Mouse (Mus musculus): ENCODE measurements around the gene Oaf. TPM values are rescaled to one million over a fixed set of nuclear protein-coding genes. Genes with fewer than 3 reads are reported as not detected.
A peak's percentile ranks its signal among the peaks of the same experiment; 100 is the strongest.

Gene Oaf
- polyA plus RNA-seq, 1 experiment from 2014 or later: 96.4 TPM

DNA sequence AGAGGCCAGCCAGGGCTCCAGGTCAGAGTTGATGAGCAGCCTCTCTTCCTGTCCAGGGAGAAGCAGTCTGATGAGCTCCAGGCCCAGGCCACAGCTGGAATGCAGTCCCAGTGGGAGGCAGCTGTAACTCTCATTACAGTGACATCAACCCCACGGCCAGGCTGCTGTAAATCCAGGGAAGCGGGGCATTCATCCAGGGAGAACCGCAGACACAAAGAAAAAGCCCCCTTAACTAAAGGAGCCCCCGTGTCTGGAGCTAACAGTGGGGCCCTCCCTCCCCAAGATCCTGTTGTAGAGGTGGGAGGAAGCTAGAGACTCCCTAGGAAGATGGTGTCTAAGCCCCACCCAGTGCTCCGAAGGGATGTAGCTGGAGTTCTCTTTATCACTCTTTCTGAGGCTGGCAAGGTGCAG, 13.6 kb upstream of the Oaf start:
- 12% methylated on average over 5 of the region's 5 CpGs for WGBS
- H3K27me3 ChIP-seq (ENCODE audit: control insufficient read depth, insufficient read depth, low read length): no peaks in the 10 kb centered on the region
- H3K9me3 ChIP-seq (ENCODE audit: control insufficient read depth, low read length): no peaks in the 10 kb centered on the region
- H3K4me1 ChIP-seq (ENCODE audit: control insufficient read depth, insufficient read depth, low read length): peaks cover 46% of the 10 kb centered on the region
- DNase-seq (ENCODE audit: low spot score) (peak; percentile 87), ATAC-seq (ENCODE audit: insufficient number of reproducible peaks, low FRiP score, low TSS enrichment, low read depth) (peak; percentile 77)
- H3K27ac ChIP-seq (replicated peaks; ENCODE audit: low read depth, low read length): peak overlapping the region; percentile 99
- H3K9ac ChIP-seq (ENCODE audit: low read length): peak overlapping the region; percentile 56
- no peaks in the 10 kb centered on the region for H3K36me3 ChIP-seq (ENCODE audit: control insufficient read depth, insufficient read depth, low read length)
- H3K4me2 ChIP-seq (ENCODE audit: low read depth, severe bottlenecking): peak overlapping the region; percentile 36
- no peak overlapping the region for H3K4me3 ChIP-seq (ENCODE audit: low read depth, low read length)

DNA sequence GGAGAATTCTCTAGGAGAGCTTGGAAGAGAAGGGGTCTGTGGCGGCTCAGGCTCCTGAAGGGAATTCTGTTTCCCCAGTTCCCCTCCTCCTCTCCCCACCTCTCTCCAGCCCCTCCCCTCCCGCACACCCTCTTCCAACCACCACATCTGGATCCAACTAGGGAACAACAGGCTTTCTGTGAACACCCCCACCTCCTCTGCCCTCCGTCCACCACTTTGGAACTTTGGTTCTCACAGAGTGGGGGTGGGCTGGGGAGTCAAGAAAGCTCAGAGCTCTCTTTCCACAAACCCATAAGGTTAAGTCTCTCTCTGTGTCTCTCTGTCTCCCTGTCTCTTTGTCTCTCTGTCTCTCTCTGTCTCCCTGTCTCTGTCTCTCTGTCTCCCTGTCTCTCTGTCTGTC, 13.1 kb upstream of the Oaf start:
- peak; percentile 90 for ATAC-seq (ENCODE audit: insufficient number of reproducible peaks, low FRiP score, low TSS enrichment, low read depth)
- DNase-seq (ENCODE audit: low spot score): peak; percentile 89
- Histone ChIP-seq H3K36me3 (ENCODE audit: control insufficient read depth, insufficient read depth, low read length) (no peaks in the 10 kb centered on the region), H3K4me3 (ENCODE audit: low read depth, low read length) (no peak overlapping the region), H3K9ac (ENCODE audit: low read length) (peak overlapping the region; percentile 56), H3K4me1 (ENCODE audit: control insufficient read depth, insufficient read depth, low read length) (peaks cover 46% of the 10 kb centered on the region), H3K27me3 (ENCODE audit: control insufficient read depth, insufficient read depth, low read length) (no peaks in the 10 kb centered on the region), H3K4me2 (ENCODE audit: low read depth, severe bottlenecking) (peak overlapping the region; percentile 36), H3K27ac (replicated peaks; ENCODE audit: low read depth, low read length) (peak overlapping the region; percentile 99), H3K9me3 (ENCODE audit: control insufficient read depth, low read length) (no peaks in the 10 kb centered on the region)
- WGBS: 19% methylated on average over 3 of the region's 3 CpGs

DNA sequence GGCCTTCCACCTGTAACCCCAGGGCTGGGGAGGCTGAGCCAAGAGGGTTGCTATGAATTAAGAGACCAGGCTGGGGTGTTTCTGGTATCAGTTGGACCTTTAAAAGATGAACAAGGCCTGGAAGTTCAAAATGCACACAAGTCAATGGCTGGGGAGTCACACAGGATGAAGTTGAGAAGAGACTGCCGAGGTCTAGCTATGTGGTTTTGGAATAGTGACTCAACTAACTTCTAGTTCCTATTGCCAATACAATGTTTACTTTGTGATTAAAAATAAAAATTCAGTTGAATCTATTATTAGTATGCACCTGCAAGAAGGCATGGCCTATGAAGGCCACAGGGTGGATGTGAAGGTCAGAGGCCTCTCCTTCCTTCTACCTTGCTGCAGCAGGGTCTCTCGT, 12.1 kb upstream of the Oaf start:
- Histone ChIP-seq H3K9me3 (ENCODE audit: control insufficient read depth, low read length) (no peaks in the 10 kb centered on the region), H3K9ac (ENCODE audit: low read length) (no peak overlapping the region), H3K27ac (replicated peaks; ENCODE audit: low read depth, low read length) (peak overlapping the region; percentile 99), H3K36me3 (ENCODE audit: control insufficient read depth, insufficient read depth, low read length) (no peaks in the 10 kb centered on the region), H3K4me3 (ENCODE audit: low read depth, low read length) (no peak overlapping the region), H3K27me3 (ENCODE audit: control insufficient read depth, insufficient read depth, low read length) (no peaks in the 10 kb centered on the region), H3K4me1 (ENCODE audit: control insufficient read depth, insufficient read depth, low read length) (peaks cover 49% of the 10 kb centered on the region), H3K4me2 (ENCODE audit: low read depth, severe bottlenecking) (no peak overlapping the region)
- DNase-seq (ENCODE audit: low spot score): no peak
- WGBS: 75% methylated on average over 2 of the region's 2 CpGs
- ATAC-seq (ENCODE audit: insufficient number of reproducible peaks, low FRiP score, low TSS enrichment, low read depth): no peak

DNA sequence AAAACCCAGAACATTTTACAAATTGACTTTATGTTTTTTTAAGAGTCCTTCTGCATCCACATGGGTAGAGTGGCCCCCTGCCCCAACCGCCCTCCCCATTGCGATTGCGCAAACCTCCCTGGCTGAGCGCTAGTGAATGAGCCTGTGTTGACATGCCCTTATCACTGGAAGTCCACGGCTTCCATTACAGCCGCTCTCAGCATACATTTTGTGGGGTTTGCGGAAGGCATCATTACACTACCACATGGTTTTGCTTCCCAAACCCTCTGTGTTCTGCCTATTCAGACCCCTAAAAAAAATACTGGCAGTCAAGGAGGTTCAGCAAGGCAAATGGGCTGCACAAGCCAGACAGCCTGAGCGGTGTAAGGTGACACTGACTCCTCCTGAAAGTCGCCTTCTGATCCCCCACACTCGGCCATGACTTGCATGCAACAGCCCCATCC, 7.0 kb upstream of the Oaf start:
- ATAC-seq (ENCODE audit: insufficient number of reproducible peaks, low FRiP score, low TSS enrichment, low read depth): peak; percentile 23; the same call in 1 of the 2 replicates
- Histone ChIP-seq H3K27ac (replicated peaks; ENCODE audit: low read depth, low read length) (peak overlapping the region; percentile 38; the same call in 1 of the 2 replicates), H3K9me3 (ENCODE audit: control insufficient read depth, low read length) (no peaks in the 10 kb centered on the region), H3K27me3 (ENCODE audit: control insufficient read depth, insufficient read depth, low read length) (no peaks in the 10 kb centered on the region), H3K9ac (ENCODE audit: low read length) (no peak overlapping the region), H3K4me3 (ENCODE audit: low read depth, low read length) (no peak overlapping the region), H3K4me2 (ENCODE audit: low read depth, severe bottlenecking) (no peak overlapping the region), H3K4me1 (ENCODE audit: control insufficient read depth, insufficient read depth, low read length) (peaks cover 17% of the 10 kb centered on the region), H3K36me3 (ENCODE audit: control insufficient read depth, insufficient read depth, low read length) (no peaks in the 10 kb centered on the region)
- peak; percentile 44 for DNase-seq (ENCODE audit: low spot score)
- WGBS: 29% methylated on average over 10 of the region's 10 CpGs

DNA sequence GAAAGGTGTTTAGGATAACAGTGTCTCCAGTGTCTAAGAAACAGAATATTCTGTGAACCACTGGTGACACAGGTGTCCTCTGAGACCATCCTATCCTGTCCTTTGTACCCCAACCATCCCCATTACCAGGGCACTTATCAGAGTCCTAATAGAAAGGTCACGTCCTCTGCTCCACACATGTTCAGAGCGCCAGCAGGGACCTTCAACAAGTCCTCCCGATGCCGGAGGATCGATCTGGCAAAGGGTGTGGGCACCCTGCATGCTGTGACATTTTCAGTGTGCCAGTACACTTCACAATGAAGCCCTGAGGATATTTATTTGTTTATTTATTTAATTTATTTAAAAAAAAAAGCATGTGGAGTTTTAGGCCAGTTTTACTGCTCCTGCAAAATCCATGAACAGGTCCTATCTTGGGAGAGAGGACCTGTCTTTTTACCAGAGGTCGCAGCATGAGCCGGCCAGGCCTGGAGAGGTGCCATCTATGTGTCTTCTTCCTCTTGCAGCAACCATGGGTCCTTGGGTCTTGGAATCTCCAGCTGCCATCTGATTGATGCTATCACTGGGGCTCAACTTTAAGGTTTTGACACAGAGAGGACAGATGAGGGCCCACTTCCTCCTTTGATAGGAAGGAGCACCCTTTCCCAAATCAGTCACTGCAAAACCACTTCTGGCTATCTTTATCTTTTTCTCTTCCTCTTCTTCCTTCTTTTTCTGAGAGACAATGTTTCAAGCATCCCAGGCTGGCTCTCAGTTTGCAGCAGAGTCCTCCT, 6.3 kb upstream of the Oaf start:
- no peak overlapping the region for H3K4me3 ChIP-seq (ENCODE audit: low read depth, low read length)
- DNase-seq (ENCODE audit: low spot score): no peak
- peaks cover 19% of the 10 kb centered on the region for H3K4me1 ChIP-seq (ENCODE audit: control insufficient read depth, insufficient read depth, low read length)
- H3K9me3 ChIP-seq (ENCODE audit: control insufficient read depth, low read length): no peaks in the 10 kb centered on the region
- no peak for ATAC-seq (ENCODE audit: insufficient number of reproducible peaks, low FRiP score, low TSS enrichment, low read depth)
- no peaks in the 10 kb centered on the region for H3K27me3 ChIP-seq (ENCODE audit: control insufficient read depth, insufficient read depth, low read length)
- H3K9ac ChIP-seq (ENCODE audit: low read length): no peak overlapping the region
- H3K27ac ChIP-seq (replicated peaks; ENCODE audit: low read depth, low read length): peak overlapping the region; percentile 38; the same call in 1 of the 2 replicates
- 83% methylated on average over 7 of the region's 7 CpGs for WGBS
- no peaks in the 10 kb centered on the region for H3K36me3 ChIP-seq (ENCODE audit: control insufficient read depth, insufficient read depth, low read length)
- no peak overlapping the region for H3K4me2 ChIP-seq (ENCODE audit: low read depth, severe bottlenecking)

DNA sequence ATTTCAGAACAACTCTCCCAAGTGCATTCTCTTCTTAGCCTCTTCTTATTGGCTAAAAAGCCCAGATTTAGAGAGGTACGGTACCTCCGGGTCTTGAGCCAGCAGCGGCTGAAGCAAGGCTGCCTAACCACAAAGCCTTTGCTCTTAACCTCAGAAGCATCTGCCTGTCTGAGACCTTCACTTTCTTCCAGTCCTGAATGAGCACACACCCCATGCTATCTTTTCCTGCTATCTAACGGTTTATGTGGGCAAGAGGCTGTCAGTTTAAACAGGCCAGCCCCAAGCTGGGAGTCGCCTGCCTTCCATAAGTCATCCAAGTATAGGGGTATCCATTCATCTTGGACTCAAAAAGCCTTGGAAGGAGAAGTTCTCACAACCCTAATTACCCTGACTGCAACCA, 2.7 kb upstream of the Oaf start:
- H3K27ac ChIP-seq (replicated peaks; ENCODE audit: low read depth, low read length): no peak overlapping the region
- WGBS: 82% methylated on average over 5 of the region's 5 CpGs
- no peaks in the 10 kb centered on the region for H3K9me3 ChIP-seq (ENCODE audit: control insufficient read depth, low read length)
- peaks cover 31% of the 10 kb centered on the region for H3K4me1 ChIP-seq (ENCODE audit: control insufficient read depth, insufficient read depth, low read length)
- H3K4me3 ChIP-seq (ENCODE audit: low read depth, low read length): no peak overlapping the region
- ATAC-seq (ENCODE audit: insufficient number of reproducible peaks, low FRiP score, low TSS enrichment, low read depth) (no peak), DNase-seq (ENCODE audit: low spot score) (no peak)
- no peak overlapping the region for H3K4me2 ChIP-seq (ENCODE audit: low read depth, severe bottlenecking)
- no peaks in the 10 kb centered on the region for H3K27me3 ChIP-seq (ENCODE audit: control insufficient read depth, insufficient read depth, low read length)
- no peaks in the 10 kb centered on the region for H3K36me3 ChIP-seq (ENCODE audit: control insufficient read depth, insufficient read depth, low read length)
- no peak overlapping the region for H3K9ac ChIP-seq (ENCODE audit: low read length)

DNA sequence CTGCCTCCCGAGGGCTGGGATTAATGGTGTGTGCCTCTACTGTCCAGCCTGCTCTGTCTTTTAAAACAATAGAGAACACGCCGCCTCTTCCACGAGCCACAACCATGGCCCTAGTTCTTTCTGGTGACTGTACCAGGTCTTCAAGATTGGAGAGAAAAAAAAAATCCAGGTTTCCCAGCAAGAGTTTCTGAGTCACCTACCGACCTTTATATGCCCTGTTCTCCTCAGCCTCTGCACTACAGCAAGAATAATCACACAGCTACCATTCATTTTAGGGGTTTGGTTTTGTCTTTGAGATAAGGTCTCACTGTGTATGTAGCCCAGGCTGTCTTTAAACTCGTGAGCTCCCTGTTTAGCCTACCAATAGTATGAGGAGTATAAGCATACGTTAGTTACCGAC, 2.3 kb upstream of the Oaf start:
- H3K4me3 ChIP-seq (ENCODE audit: low read depth, low read length): no peak overlapping the region
- no peak for ATAC-seq (ENCODE audit: insufficient number of reproducible peaks, low FRiP score, low TSS enrichment, low read depth)
- H3K4me1 ChIP-seq (ENCODE audit: control insufficient read depth, insufficient read depth, low read length): peaks cover 32% of the 10 kb centered on the region
- no peak overlapping the region for H3K9ac ChIP-seq (ENCODE audit: low read length)
- H3K4me2 ChIP-seq (ENCODE audit: low read depth, severe bottlenecking): no peak overlapping the region
- no peak for DNase-seq (ENCODE audit: low spot score)
- no peaks in the 10 kb centered on the region for H3K36me3 ChIP-seq (ENCODE audit: control insufficient read depth, insufficient read depth, low read length)
- H3K27ac ChIP-seq (replicated peaks; ENCODE audit: low read depth, low read length): no peak overlapping the region
- no peaks in the 10 kb centered on the region for H3K27me3 ChIP-seq (ENCODE audit: control insufficient read depth, insufficient read depth, low read length)
- H3K9me3 ChIP-seq (ENCODE audit: control insufficient read depth, low read length): no peaks in the 10 kb centered on the region
- whole genome bisulfite sequencing: 87% methylated on average over 8 of the region's 8 CpGs

DNA sequence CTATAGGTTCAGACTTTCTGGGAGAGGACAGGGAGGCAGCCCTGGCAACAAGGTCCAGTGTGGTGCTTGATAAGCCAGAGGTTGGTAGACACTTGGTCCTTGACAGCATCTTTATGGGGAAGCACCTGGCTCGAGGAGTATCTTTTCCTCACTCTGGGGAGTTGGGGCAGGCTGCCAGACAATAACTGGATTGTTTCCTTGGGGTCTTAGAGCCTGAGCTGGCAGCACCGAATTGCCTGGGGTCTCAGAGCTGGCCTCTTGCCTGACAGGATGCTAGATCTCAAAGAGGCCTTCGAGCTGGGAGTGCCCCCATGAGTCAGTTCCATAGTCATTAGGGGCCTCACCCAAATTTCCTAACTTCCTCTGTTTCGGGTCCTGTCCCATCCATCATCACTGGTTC, 1.6 kb upstream of the Oaf start:
- no peak for DNase-seq (ENCODE audit: low spot score)
- Histone ChIP-seq H3K9me3 (ENCODE audit: control insufficient read depth, low read length) (no peaks in the 10 kb centered on the region), H3K4me2 (ENCODE audit: low read depth, severe bottlenecking) (no peak overlapping the region), H3K4me1 (ENCODE audit: control insufficient read depth, insufficient read depth, low read length) (peaks cover 33% of the 10 kb centered on the region), H3K9ac (ENCODE audit: low read length) (no peak overlapping the region), H3K36me3 (ENCODE audit: control insufficient read depth, insufficient read depth, low read length) (peaks cover 3% of the 10 kb centered on the region; the same call in 1 of the 2 replicates), H3K4me3 (ENCODE audit: low read depth, low read length) (no peak overlapping the region), H3K27ac (replicated peaks; ENCODE audit: low read depth, low read length) (no peak overlapping the region), H3K27me3 (ENCODE audit: control insufficient read depth, insufficient read depth, low read length) (no peaks in the 10 kb centered on the region)
- ATAC-seq (ENCODE audit: insufficient number of reproducible peaks, low FRiP score, low TSS enrichment, low read depth): no peak
- 51% methylated on average over 4 of the region's 4 CpGs for WGBS

DNA sequence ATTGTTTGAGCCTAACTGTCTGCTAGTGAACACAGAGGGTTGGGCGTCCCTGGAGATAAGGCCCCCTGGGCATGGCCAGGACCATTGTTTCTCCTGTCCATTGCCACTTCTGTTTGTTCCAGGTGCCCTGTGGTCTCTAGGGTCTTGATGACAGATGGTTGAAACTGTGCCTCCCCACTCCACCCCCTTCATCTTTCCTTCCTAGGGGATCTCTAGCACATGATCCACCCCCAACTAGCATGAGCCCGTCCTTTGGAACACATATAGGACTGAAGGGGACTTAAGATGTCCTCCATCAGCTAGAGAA, 836 bp upstream of the Oaf start:
- Histone ChIP-seq H3K9me3 (ENCODE audit: control insufficient read depth, low read length) (no peaks in the 10 kb centered on the region), H3K9ac (ENCODE audit: low read length) (peak overlapping the region; percentile 54), H3K27me3 (ENCODE audit: control insufficient read depth, insufficient read depth, low read length) (no peaks in the 10 kb centered on the region), H3K4me1 (ENCODE audit: control insufficient read depth, insufficient read depth, low read length) (peaks cover 33% of the 10 kb centered on the region), H3K36me3 (ENCODE audit: control insufficient read depth, insufficient read depth, low read length) (peaks cover 6% of the 10 kb centered on the region; the same call in 1 of the 2 replicates), H3K4me2 (ENCODE audit: low read depth, severe bottlenecking) (peak overlapping the region; percentile 82), H3K4me3 (ENCODE audit: low read depth, low read length) (no peak overlapping the region; the same call in 1 of the 2 replicates), H3K27ac (replicated peaks; ENCODE audit: low read depth, low read length) (peak overlapping the region; percentile 95)
- WGBS: 23% methylated on average over 2 of the region's 2 CpGs
- no peak for DNase-seq (ENCODE audit: low spot score)
- ATAC-seq (ENCODE audit: insufficient number of reproducible peaks, low FRiP score, low TSS enrichment, low read depth): no peak

Measured in limb, embryonic 11.5 days (tissue).